Mouse (Mus musculus) mouse embryonic stem cell (cell line): Measurements from ENCODE around the gene Lrp1.

Experiments used
- in situ Hi-C, 2 experiments: fragments of 300-500 bp; cut with MboI; formaldehyde crosslinking; loops; 1 replicate in 1 of 2; 3 replicates in 1 of 2; pipeline ENCODE4 v1.14.3; 2019 to 2020; ENCODE audit warnings: low sequenced_read_pairs in 2 of 2, low pct_unique_long_range_greater_than_20kb in 1 of 2, mixed read lengths in 1 of 2; ENCODE audit not compliant: unreplicated experiment in 1 of 2

Lrp1 gene

DNA sequence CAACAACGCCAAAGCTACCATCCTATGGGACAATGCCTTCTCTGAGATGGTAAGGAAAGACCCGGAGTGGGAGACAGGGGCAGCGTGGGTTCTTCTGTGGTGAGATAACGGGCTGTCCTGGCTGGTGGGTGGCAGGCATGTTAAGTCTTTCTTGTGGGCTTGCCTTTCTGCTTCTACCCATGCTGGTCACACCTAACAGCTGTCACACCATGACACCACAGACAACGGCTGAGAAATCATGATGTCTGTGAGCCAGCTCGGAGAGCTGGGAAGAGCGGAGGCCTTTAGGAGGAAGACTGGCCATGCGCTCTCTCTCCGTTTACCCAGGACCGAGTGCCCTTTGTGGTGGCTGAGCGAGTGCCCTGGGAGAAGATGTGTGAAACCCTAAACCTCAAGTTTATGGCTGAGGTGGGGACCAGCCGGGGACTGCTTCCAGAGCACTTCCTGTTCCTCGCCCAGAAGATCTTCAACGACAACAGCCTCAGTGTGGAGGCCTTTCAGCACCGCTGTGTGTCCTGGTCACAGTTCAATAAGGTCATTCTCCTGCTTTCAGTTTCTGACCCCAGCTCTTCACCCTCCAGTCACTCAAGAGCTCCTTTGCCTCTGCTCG lies 34.1 kb upstream of the Lrp1 start:
- in situ Hi-C loops = no loop called here

DNA sequence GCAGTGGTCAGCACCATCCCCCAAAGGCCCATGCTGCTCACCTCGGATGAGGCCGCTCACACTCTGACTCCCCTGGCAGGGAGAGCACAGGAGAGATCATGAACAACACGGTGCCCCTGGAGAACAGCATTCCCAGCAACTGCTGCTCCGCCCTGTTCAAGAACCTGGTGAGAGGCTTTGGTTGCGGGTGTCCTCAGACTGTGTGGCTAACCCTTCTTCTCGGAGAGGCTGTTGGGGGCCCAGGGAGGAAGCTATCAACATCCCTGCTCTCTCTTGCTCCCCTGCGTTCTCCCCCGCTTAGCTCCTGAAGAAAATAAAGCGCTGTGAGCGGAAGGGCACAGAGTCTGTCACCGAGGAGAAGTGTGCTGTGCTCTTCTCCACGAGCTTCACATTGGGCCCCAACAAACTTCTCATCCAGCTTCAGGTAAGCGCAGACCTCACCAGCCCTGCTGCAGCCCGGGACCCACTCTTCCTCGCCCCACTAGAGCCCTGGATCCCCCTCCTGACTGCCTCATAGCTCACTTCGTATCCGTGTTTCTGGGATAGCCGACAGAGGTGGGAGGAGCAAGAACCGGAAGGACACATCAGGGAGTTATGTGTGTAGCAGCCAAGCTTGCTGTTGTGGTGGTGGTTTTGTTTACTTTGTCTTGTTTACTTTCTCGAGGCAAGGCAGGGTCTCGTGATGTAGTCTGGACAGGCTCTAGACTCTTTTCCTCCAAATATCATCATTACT lies 32.1 kb upstream of the Lrp1 start:
- in situ Hi-C loops = no loop called here

DNA sequence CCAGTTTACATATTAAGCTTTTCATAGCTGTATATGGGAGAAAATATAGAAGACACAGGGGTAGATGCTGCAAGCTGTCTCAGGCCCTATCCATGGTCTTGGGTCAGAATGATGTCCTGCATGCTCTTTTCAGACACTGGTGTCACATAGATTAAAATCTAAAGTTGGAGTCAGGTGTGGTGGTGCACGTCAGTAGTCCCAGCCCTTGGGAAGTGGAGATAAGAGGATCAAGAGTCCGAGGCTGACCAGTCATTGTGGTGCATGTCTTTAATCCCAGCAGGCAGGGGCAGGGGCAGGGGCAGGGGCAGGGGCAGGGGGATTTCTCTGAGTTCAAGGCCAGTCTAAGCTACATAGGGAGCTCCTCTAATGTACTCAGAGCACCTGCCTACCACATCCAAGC lies 24.8 kb upstream of the Lrp1 start:
- in situ Hi-C loops = loop anchor here in 1 of 2 experiments (10.0 kb wide), 1 partner anchor 289 kb away; no protein-coding TSS in a partner anchor

DNA sequence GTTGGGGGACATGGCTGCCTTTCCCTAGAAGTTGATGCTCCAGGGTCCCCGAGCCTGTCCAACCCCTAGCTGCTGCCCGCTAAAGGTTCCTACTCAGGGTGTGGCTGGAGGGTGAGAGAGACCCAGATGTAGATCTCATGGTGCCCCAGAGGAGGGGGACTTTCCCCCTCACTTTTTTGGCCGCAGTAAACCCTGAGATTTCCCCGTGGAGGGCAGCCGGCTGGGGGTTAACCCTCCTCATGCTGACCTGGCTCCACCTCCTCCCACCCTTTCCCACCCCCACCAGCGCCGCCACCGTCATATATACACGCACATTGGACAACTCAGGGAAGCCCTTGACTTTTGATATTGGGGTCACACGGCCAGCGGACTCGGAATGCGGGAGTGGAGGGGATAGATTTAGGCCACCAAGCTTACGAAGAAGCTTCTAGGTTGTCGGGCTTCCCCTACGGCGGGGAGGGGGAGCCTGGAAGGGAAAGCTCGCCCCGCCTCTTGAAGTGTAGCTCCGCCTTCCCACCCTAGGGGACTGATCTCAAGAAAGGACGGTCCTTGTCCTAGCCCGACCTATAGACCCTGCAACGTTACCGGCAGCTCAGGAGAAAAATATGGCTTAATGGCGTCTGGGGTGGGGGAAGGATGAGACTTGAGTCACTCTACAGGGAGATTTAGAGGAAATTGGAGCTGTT lies 22.7 kb upstream of the Lrp1 start:
- in situ Hi-C loops = loop anchor here in 1 of 2 experiments (10.0 kb wide), 1 partner anchor 291 kb away; no protein-coding TSS in a partner anchor

DNA sequence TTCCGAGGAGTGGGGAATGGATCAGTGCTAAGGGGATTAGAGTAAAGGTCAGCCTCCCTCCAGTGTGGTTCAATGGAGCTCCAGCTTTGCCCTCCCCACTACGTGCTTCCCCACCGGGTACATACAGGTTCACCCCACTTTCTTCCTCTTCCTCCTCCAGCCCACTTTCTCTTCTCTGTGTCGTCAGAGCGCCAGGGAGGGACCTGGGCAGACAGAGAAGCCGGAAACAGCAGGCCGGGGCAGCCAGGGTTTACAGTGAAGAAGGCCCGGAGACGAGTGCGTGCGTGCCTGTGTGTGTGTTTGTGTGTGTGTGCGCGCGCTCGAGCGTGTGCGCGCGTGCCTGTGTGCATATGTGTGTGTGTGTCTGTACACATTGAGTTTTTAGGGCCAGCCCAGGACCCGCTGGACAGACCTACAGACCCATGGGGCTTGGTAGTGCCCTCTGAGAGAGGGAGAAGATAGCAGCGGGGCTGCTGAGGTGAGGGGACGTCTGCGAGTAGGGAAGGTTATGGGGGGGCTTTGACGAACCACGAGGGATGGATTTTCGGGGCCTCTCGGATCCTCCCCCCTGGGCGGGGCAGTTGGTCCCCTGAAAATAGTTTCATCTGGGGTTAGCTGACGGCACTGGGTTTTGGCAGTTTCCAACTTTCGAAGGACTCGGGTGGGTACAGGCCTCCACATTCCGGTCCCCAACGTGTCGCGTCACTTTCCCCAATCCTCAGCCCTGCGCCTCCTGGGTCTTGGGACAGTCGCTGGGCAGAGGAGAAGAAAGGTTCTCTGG lies 22.0 kb upstream of the Lrp1 start, which contains the start of gene Stat6:
TSS of gene Stat6 (plus strand) at position 215 of the 781 bp plus-strand sequence.
- in situ Hi-C loops = loop anchor here in 1 of 2 experiments (10.0 kb wide), 1 partner anchor 292 kb away; no protein-coding TSS in a partner anchor

DNA sequence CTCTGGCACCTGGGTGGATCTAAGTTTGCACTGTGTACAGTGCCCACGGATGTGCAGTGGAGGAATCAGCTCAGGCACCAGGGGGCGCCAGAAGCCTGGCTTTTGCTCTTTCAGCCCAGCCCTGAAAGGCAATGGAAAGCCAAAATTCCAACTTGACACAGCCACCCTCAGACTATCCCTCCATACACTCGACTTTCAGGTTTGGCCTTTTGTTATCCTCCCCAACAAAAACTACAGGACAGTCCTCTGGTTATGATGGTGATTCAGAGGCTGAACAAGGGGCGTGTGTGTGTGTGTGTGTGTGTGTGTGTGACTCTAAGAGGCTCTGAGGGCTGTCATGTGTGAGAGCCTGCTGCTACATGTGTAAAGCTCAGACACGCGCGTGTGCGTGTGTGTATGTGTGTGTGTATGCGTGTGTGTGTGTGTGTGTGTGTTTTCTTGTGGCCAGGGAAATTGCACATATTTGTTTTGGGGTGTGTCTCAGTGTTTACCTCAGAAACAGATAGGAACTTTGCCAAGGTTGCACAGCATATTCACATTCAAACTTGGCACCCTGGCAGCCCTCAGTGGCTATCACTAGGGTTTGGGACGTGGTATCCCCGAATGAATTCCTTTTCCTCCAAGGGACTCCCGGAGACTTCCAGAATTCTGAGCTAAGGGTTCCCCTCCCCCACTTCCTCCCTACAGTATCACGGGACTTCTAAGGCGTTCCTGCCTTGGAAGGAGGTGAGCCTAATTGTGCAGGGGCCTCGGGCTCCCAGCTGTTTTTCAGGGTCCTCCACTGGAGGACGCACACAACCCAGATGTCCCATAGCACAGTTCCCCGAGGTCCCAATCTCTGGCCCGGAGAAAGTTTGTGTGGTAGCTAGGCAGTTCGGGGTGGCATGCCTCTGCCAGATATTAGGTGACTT lies 21.2 kb upstream of the Lrp1 start:
- in situ Hi-C loops = loop anchor here in 1 of 2 experiments (10.0 kb wide), 1 partner anchor 293 kb away; no protein-coding TSS in a partner anchor

DNA sequence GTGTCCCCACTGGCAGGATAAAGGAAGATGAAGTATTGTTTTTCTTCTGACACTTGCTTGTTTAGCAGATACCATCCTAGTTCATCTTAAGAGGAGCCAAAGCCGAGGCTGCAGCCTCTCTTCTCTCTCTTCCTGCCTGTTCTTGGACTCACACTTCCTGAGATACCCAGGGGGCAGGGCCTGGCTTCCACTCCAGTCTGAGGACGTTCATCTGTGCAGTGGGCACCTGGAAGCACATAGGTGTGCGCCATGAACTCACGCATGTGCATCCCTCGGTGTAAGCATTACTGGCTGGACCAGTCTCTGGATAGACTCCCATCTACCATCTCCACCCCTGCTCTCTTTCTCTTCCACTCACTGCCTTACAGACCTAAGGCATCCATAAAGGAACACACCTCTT lies 19.5 kb upstream of the Lrp1 start:
- in situ Hi-C loops = loop anchor here in 1 of 2 experiments (10.0 kb wide), 1 partner anchor 294 kb away; no protein-coding TSS in a partner anchor

DNA sequence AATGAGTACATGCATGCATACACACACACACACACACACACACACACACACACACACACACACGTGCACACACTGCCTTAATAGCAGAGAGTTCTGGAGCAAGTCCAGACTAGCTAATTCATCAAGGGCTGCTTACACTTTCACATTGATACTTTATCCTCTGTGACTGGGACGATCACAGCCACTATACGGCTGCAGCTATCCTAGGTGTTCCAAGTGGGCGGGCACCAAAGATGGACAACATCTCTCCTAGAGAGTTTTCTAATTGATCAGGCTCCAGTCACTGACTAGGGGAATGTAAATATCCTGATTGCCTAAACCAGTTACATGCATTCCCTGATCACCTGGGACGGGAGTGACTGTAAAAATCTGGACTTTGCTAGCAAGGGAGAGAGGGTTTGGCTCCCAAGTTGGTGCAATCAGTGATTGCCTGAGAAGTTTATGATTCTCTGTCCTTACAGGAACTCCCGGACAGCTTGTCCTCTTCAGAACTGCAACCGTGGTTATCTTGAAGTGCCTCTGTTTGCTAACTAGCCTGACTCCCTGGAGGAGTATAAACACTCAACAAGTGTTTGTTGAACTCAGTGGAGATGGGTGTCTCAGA lies 11.8 kb upstream of the Lrp1 start:
- in situ Hi-C loops = loop anchor here in 1 of 2 experiments (5.0 kb wide), 1 partner anchor 55 kb away; no protein-coding TSS in a partner anchor

DNA sequence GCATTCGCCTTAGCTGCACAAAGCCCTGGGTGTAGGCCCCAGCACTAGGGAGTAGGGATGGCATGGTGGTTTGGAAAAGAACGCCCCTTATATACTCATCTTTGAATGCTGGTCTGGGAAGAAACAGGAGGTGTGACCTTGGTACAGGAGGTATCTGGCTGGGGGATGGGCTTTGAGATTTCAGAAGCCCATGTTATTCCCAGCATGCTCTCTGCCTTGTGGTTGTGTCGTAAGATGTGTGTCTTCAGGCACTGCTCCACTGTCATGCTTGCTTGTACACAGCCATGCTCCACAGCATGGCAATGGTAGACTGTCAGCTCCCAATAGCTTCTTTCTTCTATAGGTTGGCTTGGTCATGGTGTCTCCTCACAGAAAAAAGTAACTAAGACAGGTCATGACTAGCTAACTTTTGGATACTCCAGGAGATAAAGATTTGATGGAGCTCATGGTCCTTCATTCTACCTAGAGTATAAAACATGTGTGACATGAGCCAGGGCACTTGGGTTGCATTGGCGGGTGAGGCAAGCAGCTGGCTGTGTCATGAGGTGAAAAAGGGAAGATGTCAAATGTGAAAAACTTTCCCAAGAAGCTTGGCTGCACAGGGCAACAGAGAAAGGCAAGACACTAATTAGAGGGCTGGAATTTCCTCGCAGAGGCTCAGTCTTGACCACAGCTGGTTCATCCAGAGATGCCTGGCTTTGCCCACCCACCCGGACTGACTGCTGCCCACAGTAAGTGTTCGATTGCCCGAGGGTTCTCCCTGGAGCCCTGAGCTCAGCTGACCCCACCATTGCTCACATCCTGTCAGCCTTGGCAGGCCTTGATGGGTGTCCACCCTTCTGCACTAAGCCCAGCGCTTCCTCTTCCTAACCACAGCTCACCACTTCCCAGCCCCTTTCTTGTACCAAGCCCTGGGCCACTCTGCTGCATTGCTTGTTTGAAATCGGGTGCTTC lies 10.6 kb upstream of the Lrp1 start:
- in situ Hi-C loops = loop anchor here in 1 of 2 experiments (5.0 kb wide), 1 partner anchor 54 kb away; no protein-coding TSS in a partner anchor

DNA sequence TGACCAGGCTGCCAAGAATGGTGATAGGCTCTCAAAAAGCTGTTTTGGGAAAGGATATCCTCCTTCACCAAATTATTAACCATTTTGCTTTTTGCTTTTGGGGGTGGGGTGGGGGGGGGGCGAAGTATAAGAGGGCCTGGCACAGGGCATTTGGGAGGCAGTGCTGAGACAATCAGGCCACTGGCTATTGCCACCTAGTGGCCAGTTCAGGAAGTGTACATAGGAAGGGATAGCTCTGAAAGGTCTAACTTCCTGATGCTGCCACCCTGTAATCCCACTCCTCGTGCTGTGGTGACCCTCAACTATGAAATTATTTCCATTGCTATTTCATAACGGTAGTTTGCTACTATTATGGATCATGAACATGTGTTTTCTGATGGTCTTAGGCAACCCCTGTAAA lies 5.5 kb upstream of the Lrp1 start:
- in situ Hi-C loops = no loop called here

DNA sequence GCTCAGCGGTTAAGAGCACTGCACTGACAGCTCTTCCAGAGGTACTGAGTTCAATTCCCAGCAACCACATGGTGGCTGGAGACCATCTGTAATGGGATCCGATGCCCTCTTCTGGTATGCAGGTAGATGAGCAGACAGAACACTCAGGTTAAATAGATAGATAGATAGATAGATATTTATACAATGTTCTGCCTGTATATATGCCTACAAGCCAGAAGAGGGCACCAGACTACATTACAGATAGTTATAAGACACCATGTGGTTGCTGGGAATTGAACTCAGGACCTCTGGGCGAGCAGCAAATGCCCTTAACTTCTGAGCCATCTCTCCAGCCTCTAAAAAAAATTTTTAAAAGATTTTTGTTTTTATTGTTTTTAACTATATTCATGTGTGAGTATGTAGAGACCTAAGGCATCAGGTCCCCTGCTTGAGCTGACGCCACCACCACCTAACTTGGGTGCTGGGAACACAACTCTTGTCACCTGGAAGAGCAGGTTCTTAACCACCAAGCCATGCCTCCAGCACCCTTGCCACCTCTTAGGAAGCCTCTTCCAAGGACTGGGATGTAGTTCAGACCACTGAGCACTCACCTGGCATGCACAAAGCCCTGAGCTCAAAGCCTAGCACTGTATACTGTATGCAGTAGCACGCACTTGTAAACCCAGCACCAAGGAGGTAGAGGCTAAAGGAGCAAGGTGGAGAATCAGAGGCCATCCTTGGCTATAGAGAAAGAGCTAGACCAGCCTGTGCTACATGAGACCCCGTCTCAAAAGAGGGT lies 2.7 kb upstream of the Lrp1 start:
- in situ Hi-C loops = no loop called here

DNA sequence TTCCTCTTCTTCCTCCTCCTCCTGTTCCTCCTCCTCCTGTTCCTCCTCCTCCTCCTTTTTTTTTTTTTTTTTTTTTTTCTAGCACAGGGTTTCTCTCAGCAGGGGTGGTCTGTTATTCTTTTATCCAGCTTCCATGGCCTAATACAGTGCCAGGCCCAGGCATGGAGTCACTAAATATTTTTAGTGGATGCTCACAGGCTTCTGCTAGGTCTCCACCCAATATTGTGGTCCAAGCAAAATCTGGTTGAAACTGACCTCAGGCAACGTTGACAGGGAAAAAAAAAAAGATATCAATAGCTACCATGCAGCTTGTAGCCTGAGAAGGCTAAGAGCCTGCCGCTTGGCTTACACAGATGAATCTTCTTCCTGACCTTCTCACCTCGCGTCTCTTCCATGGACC lies 1.7 kb upstream of the Lrp1 start:
- in situ Hi-C loops = no loop called here

DNA sequence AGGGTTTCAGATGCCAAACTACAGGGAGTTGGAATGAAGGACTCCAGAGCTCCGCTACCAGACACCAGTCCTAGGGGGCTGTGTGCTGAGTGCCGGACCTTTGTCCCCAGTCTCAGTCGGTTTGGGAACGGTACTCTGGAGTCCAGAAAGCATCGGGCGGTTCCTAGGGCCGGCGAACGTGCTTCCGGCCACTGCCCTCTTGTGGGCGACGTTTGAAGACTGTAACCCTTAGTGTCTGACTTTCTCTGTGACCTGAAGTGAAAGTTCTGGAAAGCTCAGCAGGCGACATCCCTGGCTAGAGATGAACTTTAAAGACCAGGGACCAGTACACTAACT lies 1.1 kb upstream of the Lrp1 start:
- in situ Hi-C loops = no loop called here

DNA sequence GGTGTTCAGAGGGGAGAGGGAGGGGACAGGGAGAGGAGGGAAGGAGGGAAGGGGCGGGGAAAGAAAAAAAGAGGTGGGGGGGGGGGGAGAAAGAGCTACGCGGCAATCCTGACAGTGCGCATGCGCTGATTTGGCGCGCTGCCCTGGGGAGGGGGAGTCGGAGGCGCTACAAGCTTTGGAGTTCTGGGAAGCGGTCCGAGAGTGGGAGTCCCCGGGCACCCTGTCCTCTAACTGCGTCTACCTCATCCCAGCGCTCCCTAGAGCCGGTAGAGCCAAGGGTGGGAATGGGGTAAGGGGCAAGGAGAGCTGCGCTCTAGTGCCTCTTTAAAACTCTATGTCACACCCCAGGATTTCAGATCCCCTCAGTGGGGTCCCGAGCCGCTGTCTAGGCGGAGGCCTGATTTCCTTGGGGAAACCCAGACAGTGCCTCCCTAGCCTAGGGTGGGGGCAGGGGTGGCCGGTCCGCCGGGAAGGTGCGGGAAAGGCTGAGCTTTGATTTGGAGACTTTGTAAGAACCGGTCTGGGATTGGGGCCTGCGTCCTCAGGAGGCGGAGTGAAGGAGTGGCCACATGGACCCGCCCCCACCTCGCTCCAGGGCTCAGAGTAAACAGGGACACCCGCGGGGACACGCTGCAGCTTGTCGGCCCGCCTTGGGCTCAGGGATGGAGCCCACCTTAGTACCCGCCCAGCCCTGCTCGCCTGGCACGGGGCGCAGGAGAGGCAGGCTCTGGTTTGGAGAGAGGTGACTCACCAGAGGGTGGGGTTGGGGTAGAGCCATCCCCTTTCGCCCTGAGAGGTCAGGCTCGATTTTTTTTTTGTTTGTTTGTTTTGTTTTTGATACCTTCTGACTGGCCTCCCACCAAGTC lies 476 bp upstream of the Lrp1 start:
- in situ Hi-C loops = no loop called here

DNA sequence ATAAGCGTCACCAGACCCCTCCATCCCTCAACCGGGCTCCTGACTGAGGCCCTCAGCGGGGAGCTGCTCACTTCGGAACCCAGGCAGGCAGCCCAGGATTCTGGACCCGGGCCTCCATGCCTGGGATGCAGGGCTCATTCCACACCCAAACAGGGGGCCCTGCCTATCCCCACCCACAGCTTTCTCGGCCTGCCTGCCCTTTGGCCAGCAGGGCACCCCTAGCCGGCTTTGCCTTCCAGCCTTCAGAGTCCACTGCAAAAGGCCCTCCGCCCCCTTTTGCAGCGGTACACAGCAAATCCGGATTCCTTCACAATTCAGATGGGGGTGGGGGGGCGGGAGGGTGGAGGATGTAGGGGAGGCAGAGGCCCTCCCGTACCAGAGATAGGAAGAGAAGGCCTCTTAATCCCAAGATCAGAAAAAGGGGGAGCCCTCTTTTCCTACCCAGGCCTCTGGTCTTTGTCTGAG lies 975 bp downstream of the Lrp1 start:
- in situ Hi-C loops = no loop called here
